Mouse (Mus musculus) lung, embryonic 14.5 days (tissue): ENCODE results near the gene Sh3bp5. TPM values are rescaled to one million over a fixed set of nuclear protein-coding genes. Genes with fewer than 3 reads are reported as not detected.

ENCODE experiments used
- ATAC-seq: fragments of 200-750 bp; cut with Nextera tagmentation; 2 replicates; pipeline ENCODE4 v1.8.0; 2017; ENCODE audit warnings: mild to moderate bottlenecking, moderate TSS enrichment, moderate library complexity; ENCODE audit not compliant: insufficient read depth
- DNase-seq: peaks from one replicate; pipeline ENCODE4 v3.0.0-alpha.2; 2015
- H3K27ac ChIP-seq: fragments of 300-500 bp; sonication (generic); 2 replicates; pipeline ENCODE4 v1.5.1; 2014; ENCODE audit warnings: low read depth, mild to moderate bottlenecking, moderate library complexity
- H3K27me3 ChIP-seq: fragments of 300-500 bp; sonication (generic); 2 replicates; pipeline ENCODE4 v1.6.1; 2014; ENCODE audit warnings: low read length, control low read depth; ENCODE audit not compliant: insufficient read depth
- H3K36me3 ChIP-seq: fragments of 300-500 bp; sonication (generic); 2 replicates; pipeline ENCODE4 v1.6.1; 2014; ENCODE audit warnings: control low read depth; ENCODE audit not compliant: insufficient read depth
- H3K4me1 ChIP-seq: fragments of 300-500 bp; sonication (generic); 2 replicates; pipeline ENCODE4 v1.6.1; 2014; ENCODE audit warnings: antibody characterized with exemption, control low read depth; ENCODE audit not compliant: insufficient read depth
- H3K4me2 ChIP-seq: fragments of 300-500 bp; sonication (generic); 2 replicates; pipeline ENCODE4 v1.6.1; 2014; ENCODE audit warnings: mild to moderate bottlenecking
- H3K4me3 ChIP-seq: fragments of 300-500 bp; sonication (generic); 2 replicates; pipeline ENCODE4 v1.5.1; 2014; ENCODE audit warnings: low read depth, low read length
- H3K9ac ChIP-seq: fragments of 300-500 bp; sonication (generic); 2 replicates; pipeline ENCODE4 v1.6.1; 2014
- H3K9me3 ChIP-seq: fragments of 300-500 bp; sonication (generic); 2 replicates; pipeline ENCODE4 v1.6.1; 2016; ENCODE audit warnings: low read depth, low read length, control low read depth
- CTCF ChIP-seq: IDR thresholded peaks from 2 replicates; pipeline ENCODE4 v1.5.1; 2016; ENCODE audit warnings: antibody characterized with exemption, low read depth
- WGBS: fragments of 180-500 bp; shearing (Covaris S2); extraction: QIAGEN DNeasy Blood & Tissue Kit; methylation state at CpG from one replicate; pipeline ENCODE4 v1.1.7; 2014; 5-methylcytosine and 5-hydroxymethylcytosine counted together
- polyA plus RNA-seq: library from polyadenylated mRNA; unstranded; fragments of >200 nt; fragmentation: Nextera tagmentation; extraction: Ambion mirVana; gene quantifications from 2 replicates; pipeline ENCODE4 v1.2.1, GENCODE M21; 2014

Gene Sh3bp5
- polyA plus RNA-seq, 1 experiment from 2014 or later: 14.8 TPM

GRCm38 (mm10) chr14:31440725-31441124 lies 4.8 kb upstream of the Sh3bp5 start:
- Histone ChIP-seq H3K9me3 (no peaks in the 10 kb centered on the region), H3K9ac (no peak overlapping the region), H3K27ac (no peak overlapping the region), H3K36me3 (no peaks in the 10 kb centered on the region), H3K4me2 (no peak overlapping the region), H3K4me1 (peaks cover 4% of the 10 kb centered on the region; the same call in 1 of the 2 replicates), H3K27me3 (no peaks in the 10 kb centered on the region), H3K4me3 (no peak overlapping the region)
- no peak for TF ChIP-seq CTCF
- no peak for ATAC-seq
- no peak for DNase-seq
- 79% methylated on average over 6 of the region's 6 CpGs for WGBS

- 19% methylated on average over 3 of the region's 3 CpGs for WGBS
- Histone ChIP-seq H3K4me2 (no peak overlapping the region), H3K27ac (no peak overlapping the region), H3K9ac (no peak overlapping the region), H3K36me3 (no peaks in the 10 kb centered on the region), H3K4me3 (no peak overlapping the region), H3K9me3 (no peaks in the 10 kb centered on the region), H3K27me3 (no peaks in the 10 kb centered on the region), H3K4me1 (peaks cover 4% of the 10 kb centered on the region)
- DNase-seq (no peak), ATAC-seq (no peak)
- peak; percentile 24; the same call in 1 of the 2 replicates for TF ChIP-seq CTCF
These were observed 4.4 kb upstream of the Sh3bp5 start for GRCm38 (mm10) chr14:31440230-31440629.

DNA sequence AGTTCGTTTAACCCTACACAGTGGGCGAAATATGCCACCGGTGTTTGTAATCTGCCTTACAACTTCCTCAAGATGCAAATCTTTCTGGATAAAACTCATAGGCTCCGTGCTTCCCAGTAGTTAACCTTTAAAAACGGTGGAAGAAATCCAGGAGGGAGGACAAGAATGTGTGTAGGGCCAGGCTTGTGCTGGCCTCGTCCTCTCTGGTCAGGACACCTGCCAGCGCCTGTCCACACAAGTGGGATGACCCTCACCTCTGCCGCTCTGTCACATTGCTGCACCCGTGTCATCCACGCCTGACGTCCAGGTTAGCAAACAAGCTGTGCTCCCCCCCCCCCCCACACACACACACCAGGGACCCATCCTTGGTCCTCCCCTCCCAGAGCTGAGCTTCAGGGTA lies 3.4 kb upstream of the Sh3bp5 start:
- Histone ChIP-seq H3K4me1 (peaks cover 8% of the 10 kb centered on the region), H3K27ac (no peak overlapping the region), H3K9me3 (no peaks in the 10 kb centered on the region), H3K4me3 (no peak overlapping the region), H3K4me2 (no peak overlapping the region), H3K36me3 (no peaks in the 10 kb centered on the region), H3K27me3 (no peaks in the 10 kb centered on the region), H3K9ac (no peak overlapping the region)
- 66% methylated on average over 11 of the region's 11 CpGs for WGBS
- DNase-seq: no peak
- ATAC-seq: no peak
- no peak for TF ChIP-seq CTCF

DNA sequence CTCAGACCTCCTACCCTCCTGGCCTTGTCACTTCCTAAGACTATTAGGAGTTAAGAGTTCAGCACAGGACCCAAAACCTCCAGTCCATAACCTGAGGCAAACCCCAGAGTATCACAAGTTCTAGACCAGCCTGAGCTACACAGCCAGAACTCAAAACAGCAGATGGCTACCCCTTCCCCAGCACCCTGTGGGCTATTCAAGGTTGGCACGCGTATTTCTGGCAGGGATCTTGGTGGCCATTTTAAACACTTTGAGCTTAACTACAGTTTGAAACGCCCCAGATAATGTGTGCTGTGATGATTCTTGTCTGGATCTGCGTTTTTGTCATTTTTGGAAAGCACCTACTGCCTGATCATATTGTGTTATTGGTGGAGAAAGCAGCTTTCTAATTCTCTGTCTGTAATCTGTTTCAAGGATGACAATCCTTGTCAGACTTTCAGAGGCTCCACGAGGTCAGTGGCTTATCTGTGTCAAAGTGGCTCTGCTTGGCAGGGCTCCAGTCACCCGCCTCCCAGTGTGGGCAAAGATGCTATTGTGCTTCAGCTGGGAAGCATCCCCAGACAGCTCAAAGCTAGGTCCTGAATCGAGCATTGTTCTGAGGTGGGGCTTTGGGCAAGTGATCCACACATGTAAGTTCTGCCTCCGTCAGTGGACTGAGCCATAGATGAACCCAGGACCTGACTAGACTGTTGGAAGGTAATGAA lies 2.1 kb upstream of the Sh3bp5 start:
- H3K27me3 ChIP-seq: no peaks in the 10 kb centered on the region
- no peak overlapping the region for H3K4me3 ChIP-seq
- no peaks in the 10 kb centered on the region for H3K36me3 ChIP-seq
- TF ChIP-seq CTCF: no peak
- ATAC-seq (no peak), DNase-seq (peak; percentile 42)
- no peak overlapping the region for H3K9ac ChIP-seq
- H3K4me2 ChIP-seq: no peak overlapping the region
- H3K27ac ChIP-seq: no peak overlapping the region
- H3K4me1 ChIP-seq: peaks cover 8% of the 10 kb centered on the region
- no peaks in the 10 kb centered on the region for H3K9me3 ChIP-seq
- 51% methylated on average over 8 of the region's 8 CpGs for WGBS

- no peaks in the 10 kb centered on the region for H3K9me3 ChIP-seq
- TF ChIP-seq CTCF: peak; percentile 30
- H3K4me2 ChIP-seq: peak overlapping the region; percentile 88
- H3K4me1 ChIP-seq: peaks cover 17% of the 10 kb centered on the region
- no peaks in the 10 kb centered on the region for H3K36me3 ChIP-seq
- WGBS: 2% methylated on average over 53 of the region's 53 CpGs
- ATAC-seq (peak; percentile 36), DNase-seq (peak; percentile 62)
- H3K27me3 ChIP-seq: no peaks in the 10 kb centered on the region
- peak overlapping the region; percentile 70 for H3K4me3 ChIP-seq
- no peak overlapping the region; the same call in 1 of the 2 replicates for H3K27ac ChIP-seq
- H3K9ac ChIP-seq: peak overlapping the region; percentile 64
These were observed 611 bp downstream of the Sh3bp5 start for GRCm38 (mm10) chr14:31435018-31435915.

DNA sequence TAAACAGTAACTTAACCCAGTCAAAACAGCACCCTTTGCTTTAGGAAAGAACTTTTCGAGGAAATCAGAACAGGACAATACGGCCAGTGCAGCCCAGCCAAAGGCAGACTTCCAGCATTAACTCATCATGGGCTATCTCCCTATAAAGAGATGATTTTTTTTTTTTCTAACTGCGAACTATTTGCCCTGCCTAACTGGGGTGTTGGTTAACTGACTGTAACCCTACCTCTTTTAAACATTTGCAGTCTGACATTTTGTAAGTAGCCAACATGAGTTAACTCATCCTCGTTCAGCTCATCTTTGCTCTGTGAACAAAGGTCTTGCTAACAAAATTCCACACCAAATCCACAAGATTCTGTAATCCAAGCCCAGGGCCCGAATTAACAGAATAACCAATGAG lies 1.5 kb downstream of the Sh3bp5 start:
- Histone ChIP-seq H3K4me1 (peaks cover 17% of the 10 kb centered on the region), H3K9ac (no peak overlapping the region), H3K4me2 (peak overlapping the region; percentile 88), H3K36me3 (no peaks in the 10 kb centered on the region), H3K27me3 (no peaks in the 10 kb centered on the region), H3K4me3 (peak overlapping the region; percentile 70), H3K27ac (peak overlapping the region; percentile 22; the same call in 1 of the 2 replicates), H3K9me3 (no peaks in the 10 kb centered on the region)
- peak; percentile 35 for DNase-seq
- ATAC-seq: no peak
- 44% methylated on average over 5 of the region's 5 CpGs for WGBS
- TF ChIP-seq CTCF: no peak

DNA sequence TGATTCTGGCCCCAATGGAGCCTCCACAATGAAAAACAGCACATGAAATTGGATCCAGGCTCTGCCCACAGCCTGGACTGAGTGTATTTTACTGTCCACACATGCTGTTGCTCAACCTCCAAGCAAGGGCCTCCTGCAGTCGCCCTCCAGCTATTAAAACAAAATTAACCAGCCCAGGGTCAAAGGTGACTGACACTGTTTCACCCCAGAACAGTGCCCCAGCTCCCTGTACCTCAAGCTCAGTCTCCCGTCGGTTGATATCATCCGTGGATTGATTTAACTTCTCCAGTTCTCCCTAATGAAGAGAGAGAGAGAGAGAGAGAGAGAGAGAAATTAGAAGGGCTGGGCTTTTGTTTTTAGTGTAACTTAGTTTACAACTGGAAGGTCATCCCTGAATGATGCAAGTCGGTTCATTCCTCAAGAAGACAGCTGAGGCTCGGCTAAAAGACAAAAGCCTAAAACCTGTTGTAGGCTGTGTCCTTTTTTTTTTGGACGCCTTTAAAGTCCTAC lies 2.0 kb downstream of the Sh3bp5 start:
- no peaks in the 10 kb centered on the region for H3K27me3 ChIP-seq
- ATAC-seq: no peak
- 33% methylated on average over 7 of the region's 7 CpGs for WGBS
- H3K4me1 ChIP-seq: peaks cover 17% of the 10 kb centered on the region
- peak; percentile 66 for DNase-seq
- peak overlapping the region; percentile 88 for H3K4me2 ChIP-seq
- H3K9ac ChIP-seq: no peak overlapping the region
- peak overlapping the region; percentile 22; the same call in 1 of the 2 replicates for H3K27ac ChIP-seq
- H3K36me3 ChIP-seq: no peaks in the 10 kb centered on the region
- TF ChIP-seq CTCF: no peak
- H3K9me3 ChIP-seq: no peaks in the 10 kb centered on the region
- H3K4me3 ChIP-seq: peak overlapping the region; percentile 70; the same call in 1 of the 2 replicates
